Mouse (Mus musculus) liver, embryonic 14.5 days (tissue): ENCODE measurements around the gene Dpf3. TPM values are rescaled to one million over a fixed set of nuclear protein-coding genes. Genes with fewer than 3 reads are reported as not detected.

Experiments
- ATAC-seq: fragments of 200-750 bp; cut with Nextera tagmentation; 2 replicates; pipeline ENCODE4 v1.8.0; 2017; ENCODE audit warnings: moderate number of reproducible peaks, mild to moderate bottlenecking, moderate library complexity; ENCODE audit not compliant: insufficient read depth
- DNase-seq, 3 experiments: peaks; one replicate each; pipeline ENCODE4 v3.0.0-alpha.2; 2012 to 2013; ENCODE audit warnings: low read depth in 3 of 3, low spot score in 3 of 3
- H3K27ac ChIP-seq: fragments of 300-500 bp; sonication (generic); 2 replicates; pipeline ENCODE4 v1.5.1; 2014; ENCODE audit warnings: moderate library complexity, mild to moderate bottlenecking, control low read depth, inconsistent platforms
- H3K27me3 ChIP-seq: fragments of 300-500 bp; sonication (generic); 2 replicates; pipeline ENCODE4 v1.6.1; 2014; ENCODE audit warnings: mild to moderate bottlenecking, low read length, moderate library complexity; ENCODE audit not compliant: control insufficient read depth, insufficient read depth
- H3K36me3 ChIP-seq: fragments of 300-500 bp; sonication (generic); replicated peaks from 2 replicates; pipeline ENCODE4 v1.6.1; 2014; ENCODE audit warnings: low read depth; ENCODE audit not compliant: control insufficient read depth, insufficient read depth
- H3K4me1 ChIP-seq, 2 experiments: fragments of 200-500 bp in 1 of 2; fragments of 300-500 bp in 1 of 2; sonication (generic) in 1 of 2; replicated peaks; 2 replicates each; pipeline ENCODE4 v1.6.1; 2012 to 2014; ENCODE audit warnings: antibody characterized with exemption in 1 of 2, inconsistent platforms in 1 of 2, low read length in 1 of 2; ENCODE audit not compliant: control insufficient read depth in 2 of 2, insufficient read depth in 2 of 2
- H3K4me2 ChIP-seq: fragments of 300-500 bp; sonication (generic); 2 replicates; pipeline ENCODE4 v1.6.1; 2014; ENCODE audit warnings: low read depth, mild to moderate bottlenecking, control low read depth, moderate library complexity
- H3K4me3 ChIP-seq, 2 experiments: fragments of 200-500 bp in 1 of 2; fragments of 300-500 bp in 1 of 2; sonication (generic) in 1 of 2; 2 replicates each; pipeline ENCODE4 v1.5.1; 2012 to 2014; ENCODE audit warnings: low read depth in 2 of 2, low read length in 2 of 2, mild to moderate bottlenecking in 2 of 2, control low read depth in 1 of 2, inconsistent platforms in 1 of 2, moderate library complexity in 1 of 2; ENCODE audit not compliant: insufficient read depth in 1 of 2
- H3K9ac ChIP-seq: fragments of 300-500 bp; sonication (generic); replicated peaks from 2 replicates; pipeline ENCODE4 v1.6.1; 2014; ENCODE audit warnings: mild to moderate bottlenecking, control low read depth, moderate library complexity
- H3K9me3 ChIP-seq: fragments of 300-500 bp; sonication (generic); 2 replicates; pipeline ENCODE4 v1.6.1; 2016; ENCODE audit warnings: low read length, mixed read lengths; ENCODE audit not compliant: control insufficient read depth
- CTCF ChIP-seq: IDR thresholded peaks from 2 replicates; pipeline ENCODE4 v1.5.1; 2016; ENCODE audit warnings: antibody characterized with exemption, low read depth, control low read depth
- EP300 ChIP-seq: IDR thresholded peaks from 2 replicates; pipeline ENCODE4 v1.6.1; 2016; ENCODE audit warnings: antibody characterized with exemption, low read depth
- whole genome bisulfite sequencing: fragments of 180-500 bp; shearing (Covaris S2); extraction: QIAGEN DNeasy Blood & Tissue Kit; methylation state at CpG from one replicate; pipeline ENCODE4 v1.1.7; 2014; ENCODE audit not compliant: insufficient replicate concordance; 5-methylcytosine and 5-hydroxymethylcytosine counted together
- polyA plus RNA-seq, 2 experiments: library from polyadenylated mRNA; depleted of rRNA in 1 of 2; stranded (reverse) in 1 of 2; unstranded in 1 of 2; fragments of >200 nt; fragmentation: Nextera tagmentation in 1 of 2; extraction: Ambion mirVana in 1 of 2; gene quantifications; 2 replicates each; pipeline versions ENCODE4 v1.2.1 to v1.2.3; 2012 to 2014

The Dpf3 gene
- polyA plus RNA-seq, 2 experiments: 3.7 to 4.8 TPM

- TF ChIP-seq EP300 (no peak), CTCF (no peak)
- no peaks in the 10 kb centered on the region for H3K9me3 ChIP-seq
- DNase-seq (no peak), ATAC-seq (no peak)
- H3K9ac ChIP-seq: no peak overlapping the region
- no peaks in the 10 kb centered on the region for H3K36me3 ChIP-seq
- 52% methylated on average over 7 of the region's 7 CpGs for WGBS
- no peaks in the 10 kb centered on the region for H3K27me3 ChIP-seq
- H3K4me1 ChIP-seq: peaks cover 0 to 5% of the 10 kb centered on the region in 2 experiments; a peak in 2 of 4 replicates
- H3K4me3 ChIP-seq: no peak overlapping the region
- H3K27ac ChIP-seq: no peak overlapping the region
- no peak overlapping the region for H3K4me2 ChIP-seq
Measured at GRCm38 (mm10) chr12:83211146-83211822, 276.2 kb downstream of the Dpf3 start.

GRCm38 (mm10) chr12:83210735-83211134, 276.8 kb downstream of the Dpf3 start:
- no peak for ATAC-seq
- Histone ChIP-seq H3K4me1 (peaks cover 0 to 5% of the 10 kb centered on the region in 2 experiments; a peak in 2 of 4 replicates), H3K27me3 (no peaks in the 10 kb centered on the region), H3K36me3 (no peaks in the 10 kb centered on the region), H3K4me2 (no peak overlapping the region), H3K9ac (no peak overlapping the region), H3K27ac (no peak overlapping the region), H3K4me3 (no peak overlapping the region), H3K9me3 (no peaks in the 10 kb centered on the region)
- TF ChIP-seq CTCF: no peak
- no peak for TF ChIP-seq EP300
- WGBS: 79% methylated on average over 3 of the region's 3 CpGs
- DNase-seq: no peak

DNA sequence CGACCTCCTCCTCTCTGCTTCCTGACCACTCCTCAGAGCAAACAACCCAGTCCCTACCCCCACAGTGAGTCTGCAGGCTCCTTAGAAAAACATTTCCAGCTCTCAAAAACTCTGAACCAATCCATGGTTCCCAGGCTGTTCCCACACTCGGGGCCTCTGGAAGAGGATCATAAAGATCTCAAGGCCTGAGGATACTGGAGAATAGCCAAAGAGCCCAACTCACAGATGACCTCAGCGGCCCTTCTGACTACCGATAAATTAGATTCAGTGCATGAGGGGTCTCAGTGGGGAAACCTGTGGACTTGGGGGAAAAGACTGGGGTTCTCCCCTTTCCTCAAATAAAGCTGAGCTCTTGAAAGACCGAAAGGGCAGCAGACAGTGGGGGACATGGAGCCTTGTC, 277.2 kb downstream of the Dpf3 start:
- no peaks in the 10 kb centered on the region for H3K27me3 ChIP-seq
- no peak overlapping the region for H3K9ac ChIP-seq
- H3K4me2 ChIP-seq: no peak overlapping the region
- DNase-seq: no peak
- no peak for ATAC-seq
- H3K9me3 ChIP-seq: no peaks in the 10 kb centered on the region
- H3K4me3 ChIP-seq: no peak overlapping the region
- whole genome bisulfite sequencing: 57% methylated on average over 5 of the region's 5 CpGs
- H3K27ac ChIP-seq: no peak overlapping the region
- H3K4me1 ChIP-seq: peaks cover 0 to 5% of the 10 kb centered on the region in 2 experiments; a peak in 2 of 4 replicates
- no peaks in the 10 kb centered on the region for H3K36me3 ChIP-seq
- no peak for TF ChIP-seq EP300
- TF ChIP-seq CTCF: no peak

- Histone ChIP-seq H3K4me3 (no peak overlapping the region), H3K27me3 (no peaks in the 10 kb centered on the region), H3K9ac (no peak overlapping the region), H3K4me2 (no peak overlapping the region), H3K4me1 (peaks cover 0 to 5% of the 10 kb centered on the region in 2 experiments; a peak in 2 of 4 replicates), H3K27ac (no peak overlapping the region), H3K9me3 (no peaks in the 10 kb centered on the region), H3K36me3 (no peaks in the 10 kb centered on the region)
- TF ChIP-seq CTCF: no peak
- no peak for TF ChIP-seq EP300
- DNase-seq (no peak), ATAC-seq (no peak)
- WGBS: 45% methylated on average over 6 of the region's 6 CpGs
Measured at GRCm38 (mm10) chr12:83209461-83209860, 278.1 kb downstream of the Dpf3 start.

DNA sequence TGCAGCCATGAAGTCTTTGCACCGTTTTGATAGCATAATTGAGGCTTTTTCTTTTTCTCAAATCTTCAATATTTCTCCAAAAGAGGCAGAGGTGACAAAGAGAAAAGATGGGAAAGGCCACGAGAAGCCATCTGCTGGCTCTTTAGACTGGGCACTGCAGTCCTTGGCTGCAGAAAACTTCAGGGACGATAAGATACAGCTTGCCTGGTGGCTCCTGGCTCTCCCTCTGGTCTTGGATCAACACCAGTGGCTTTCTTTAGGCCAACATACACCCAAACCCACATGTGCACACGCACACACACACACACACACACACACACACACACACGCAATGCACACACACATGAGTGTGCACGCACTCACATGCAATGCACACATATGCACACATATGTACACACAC, 278.7 kb downstream of the Dpf3 start:
- H3K9ac ChIP-seq: no peak overlapping the region
- H3K4me2 ChIP-seq: no peak overlapping the region
- DNase-seq (no peak), ATAC-seq (no peak)
- no peaks in the 10 kb centered on the region for H3K36me3 ChIP-seq
- H3K27me3 ChIP-seq: no peaks in the 10 kb centered on the region
- H3K9me3 ChIP-seq: no peaks in the 10 kb centered on the region
- no peak overlapping the region for H3K4me3 ChIP-seq
- H3K4me1 ChIP-seq: peaks cover 0 to 5% of the 10 kb centered on the region in 2 experiments; a peak in 2 of 4 replicates
- 53% methylated on average over 6 of the region's 6 CpGs for WGBS
- TF ChIP-seq CTCF (no peak), EP300 (no peak)
- no peak overlapping the region for H3K27ac ChIP-seq
